In genomic region chr19:41332986-41333385, GRCm38 (mm10) we compare ENCODE assay signal across 22 mouse cellular contexts. TPM values are rescaled to one million over a fixed set of nuclear protein-coding genes. Genes with fewer than 3 reads are reported as not detected.
DNase-seq lines count a peak whose midpoint lies in the region; TF ChIP-seq lines count a peak whose summit lies in the region.
"Had no signal": no experiment of that assay in that cellular context is flagged by ENCODE, and none has a peak within 500 bp of the region (broad histone marks: within the 10 kb centered on the region; RNA-seq: fewer than 3 reads in every experiment).

No protein-coding gene starts in this region.

- peaks cover 40% of the 10 kb centered on the region for H3K4me1 ChIP-seq in spleen, adult 2 months (ENCODE audit: control insufficient read depth, insufficient read depth, insufficient read length)
- peaks cover 57% of the 10 kb centered on the region for H3K4me1 ChIP-seq in bone marrow macrophage, adult 2 months (ENCODE audit: control insufficient read depth, insufficient read depth, low read length)
- H3K4me1 ChIP-seq: embryonic facial prominence, embryonic 12.5 days; embryonic facial prominence, embryonic 15.5 days; hindbrain, embryonic 12.5 days; hindbrain, embryonic 15.5 days had no signal

- H3K36me3 ChIP-seq in spleen, adult 2 months (ENCODE audit: control insufficient read depth, insufficient read depth, low read length): peaks cover 9% of the 10 kb centered on the region
- H3K36me3 ChIP-seq: embryonic facial prominence, embryonic 12.5 days; embryonic facial prominence, embryonic 15.5 days; G1E; hindbrain, embryonic 12.5 days; hindbrain, embryonic 15.5 days had no signal

- DNase-seq in spleen, adult 2 months (ENCODE audit: low read depth in 1 of 2, low spot score in 2 of 2): no peak
- DNase-seq in spleen, postnatal 36 days (ENCODE audit: low spot score in 2 of 2): no peak
- DNase-seq in retina, postnatal 7 days (ENCODE audit: low read depth, low spot score): peak; percentile 45
- DNase-seq in kidney, postnatal 10 days: no peak
- DNase-seq in left cerebral cortex, adult 2 months (ENCODE audit: extremely low spot score in 1 of 2, low spot score in 2 of 2): no peak
- DNase-seq in adrenal gland, adult 8-10 months: no peak
- DNase-seq: adrenal gland, adult 2 months; adrenal gland, postnatal 25 days; cerebellum, adult 11 months; cerebellum, adult 2 months; cerebellum, adult 9-11 months; cerebellum, postnatal 25 days; forebrain, postnatal 0 days; gastrocnemius, adult 2 months; gastrocnemius, postnatal 14 days had no signal

- TF ChIP-seq POLR2A in spleen, adult 2 months (IDR thresholded peaks at IDR 0.05; ENCODE audit: low read depth, low read length): no peak
- TF ChIP-seq POLR2A in bone marrow macrophage, adult 2 months (IDR thresholded peaks at IDR 0.05; ENCODE audit: borderline replicate concordance, low read depth, low read length): no peak

- H3K27me3 ChIP-seq in spleen, adult 2 months (ENCODE audit: control insufficient read depth, insufficient read depth, low read length): no peaks in the 10 kb centered on the region
- H3K27me3 ChIP-seq: embryonic facial prominence, embryonic 12.5 days; embryonic facial prominence, embryonic 15.5 days; hindbrain, embryonic 12.5 days; hindbrain, embryonic 15.5 days; Patski had no signal

- TF ChIP-seq CTCF in spleen, adult 2 months (IDR thresholded peaks at IDR 0.05; ENCODE audit: extremely low read depth, insufficient read depth, insufficient read length, insufficient replicate concordance): no peak
- TF ChIP-seq CTCF in bone marrow macrophage, adult 2 months (IDR thresholded peaks at IDR 0.05; ENCODE audit: low read depth, low read length): no peak
- no peak for TF ChIP-seq CTCF in left cerebral cortex, adult 2 months (IDR thresholded peaks at IDR 0.05)

- peak overlapping the region; percentile 88 for H3K27ac ChIP-seq in spleen, adult 2 months (ENCODE audit: insufficient read depth, low read length)
- H3K27ac ChIP-seq in bone marrow macrophage, adult 2 months (ENCODE audit: insufficient read depth, low read depth, low read length): peak overlapping the region; percentile 92
- no peak overlapping the region for H3K27ac ChIP-seq in left cerebral cortex, adult 2 months
- H3K27ac ChIP-seq: embryonic facial prominence, embryonic 12.5 days; embryonic facial prominence, embryonic 15.5 days; gastrocnemius, adult 2 months; hindbrain, embryonic 12.5 days; hindbrain, embryonic 15.5 days had no signal

- 55% methylated on average over 8 of the region's 8 CpGs for WGBS in spleen, adult 2 months

- H3K4me3 ChIP-seq in spleen, adult 2 months (ENCODE audit: extremely low read depth, insufficient read depth, insufficient read length): no peak overlapping the region
- H3K4me3 ChIP-seq in bone marrow macrophage, adult 2 months (ENCODE audit: insufficient read depth, low read length): peak overlapping the region; percentile 63; the same call in 1 of the 2 replicates
- H3K4me3 ChIP-seq in left cerebral cortex, adult 2 months: no peak overlapping the region
- H3K4me3 ChIP-seq: embryonic facial prominence, embryonic 12.5 days; embryonic facial prominence, embryonic 15.5 days; gastrocnemius, adult 2 months; hindbrain, embryonic 12.5 days; hindbrain, embryonic 15.5 days had no signal

- intact Hi-C loops in left cerebral cortex, adult 2 months (cut with DNase I): no loop called here

RNA-seq across cellular contexts. Expression of gene Pik3ap1, which starts 51.9 kb away (rescaled TPM):
- polyA plus RNA-seq in spleen, adult 2 months (2012; rRNA removed): 40.7 and 45.8 TPM in 2 replicates
- polyA plus RNA-seq in bone marrow macrophage, adult 2 months (2012; ENCODE audit: insufficient read depth, insufficient read length, missing spikeins): 312 and 343 TPM in 2 replicates
- total RNA-seq in left cerebral cortex, adult 2 months (2021): 1 to 10 TPM; 2.4 to 2.5 TPM
- total RNA-seq in adrenal gland, adult 8-10 months (2022): 10 to 100 TPM; 15.8 to 36.6 (median 26.2) TPM

Comparison
In these comparisons a context has a peak if more than half of its experiments do, and no peak if none do; other contexts are left out.
1. RNA of gene Pik3ap1, which starts 51.9 kb away (total RNA-seq): 15.8 to 36.6 TPM in adrenal gland, adult 8-10 months; 2.4 to 2.5 TPM in left cerebral cortex, adult 2 months; every median in the first group is over 4 times any median in the second.